Mouse (Mus musculus) embryo, embryonic 11.5 days (tissue): ENCODE results near the gene Gm13084.
"Not testable (repeated sequence)": the region's sequence is repeated elsewhere in the genome, so short reads cannot be mapped to it uniquely, and the experiment has no call there.

Experiments used
- DNase-seq: peaks from one replicate; pipeline ENCODE4 v3.0.0-alpha.2; 2012; ENCODE audit warnings: low read depth, low spot score

Gm13084 gene

GRCm38 (mm10) chr4:143815993-143816392 is at the start of gene Gm13084:
Gene Gm13084, minus strand, starts transcription at chr4:143816093.
- no peak for DNase-seq

GRCm38 (mm10) chr4:143846197-143846596 is 30.3 kb upstream of the Gm13084 start, which contains the start of gene Gm13103:
Gene Gm13103, plus strand, starts transcription at chr4:143846497.
- not testable (repeated sequence) for DNase-seq

- DNase-seq, result not testable (repeated sequence)
These were observed 26.8 kb downstream of the Gm13084 start, which contains the start of gene Gm13023 for GRCm38 (mm10) chr4:143789052-143789451. Gene Gm13023, plus strand, starts transcription at chr4:143789352.
